Mouse (Mus musculus): Measurements from ENCODE around the gene Tnnc1. TPM values are rescaled to one million over a fixed set of nuclear protein-coding genes. Genes with fewer than 3 reads are reported as not detected.

The Tnnc1 gene
- total and polyA plus RNA-seq, 2 experiments from 2014 or later = 4.6 to 7.4 TPM

GRCm38 (mm10) chr14:31171386-31171785 is 36.7 kb upstream of the Tnnc1 start:
- no peaks in the 10 kb centered on the region for H3K4me1 ChIP-seq (ENCODE audit: insufficient read depth, low read length)
- no peak overlapping the region for H3K27ac ChIP-seq (ENCODE audit: low read depth, low read length)
- no peaks in the 10 kb centered on the region for H3K9me3 ChIP-seq (ENCODE audit: low read length)
- H3K4me3 ChIP-seq (ENCODE audit: low read depth, low read length) = no peak overlapping the region
- H3K4me2 ChIP-seq (ENCODE audit: low read depth, low read length, poor library complexity, severe bottlenecking) = no peak overlapping the region
- DNase-seq (ENCODE audit: low spot score) = no peak
- H3K9ac ChIP-seq (replicated peaks; ENCODE audit: low read length, poor library complexity, severe bottlenecking) = no peak overlapping the region
- no peak for TF ChIP-seq CTCF (IDR thresholded peaks at IDR 0.05)
- no peaks in the 10 kb centered on the region for H3K27me3 ChIP-seq (ENCODE audit: insufficient read depth, low read length)
- peaks cover 59% of the 10 kb centered on the region for H3K36me3 ChIP-seq (ENCODE audit: insufficient read depth, low read length)
- ATAC-seq (ENCODE audit: low FRiP score) = no peak
- WGBS = 75% methylated on average over 11 of the region's 11 CpGs

- Histone ChIP-seq H3K4me3 (ENCODE audit: low read depth, low read length) (no peak overlapping the region), H3K27me3 (ENCODE audit: insufficient read depth, low read length) (no peaks in the 10 kb centered on the region), H3K9ac (replicated peaks; ENCODE audit: low read length, poor library complexity, severe bottlenecking) (no peak overlapping the region), H3K4me2 (ENCODE audit: low read depth, low read length, poor library complexity, severe bottlenecking) (no peak overlapping the region), H3K27ac (ENCODE audit: low read depth, low read length) (no peak overlapping the region), H3K36me3 (ENCODE audit: insufficient read depth, low read length) (peaks cover 64% of the 10 kb centered on the region), H3K9me3 (ENCODE audit: low read length) (no peaks in the 10 kb centered on the region), H3K4me1 (ENCODE audit: insufficient read depth, low read length) (no peaks in the 10 kb centered on the region)
- no peak for DNase-seq (ENCODE audit: low spot score)
- no peak for ATAC-seq (ENCODE audit: low FRiP score)
- TF ChIP-seq CTCF (IDR thresholded peaks at IDR 0.05) = no peak
- WGBS = 96% methylated on average over 15 of the region's 15 CpGs
These were observed 36.3 kb upstream of the Tnnc1 start for GRCm38 (mm10) chr14:31171821-31172220.

GRCm38 (mm10) chr14:31172781-31173455 is 35.2 kb upstream of the Tnnc1 start:
- no peak overlapping the region for H3K9ac ChIP-seq (replicated peaks; ENCODE audit: low read length, poor library complexity, severe bottlenecking)
- TF ChIP-seq CTCF (IDR thresholded peaks at IDR 0.05) = no peak
- ATAC-seq (ENCODE audit: low FRiP score) = no peak
- DNase-seq (ENCODE audit: low spot score) = no peak
- no peak overlapping the region for H3K4me2 ChIP-seq (ENCODE audit: low read depth, low read length, poor library complexity, severe bottlenecking)
- H3K27me3 ChIP-seq (ENCODE audit: insufficient read depth, low read length) = no peaks in the 10 kb centered on the region
- WGBS = 91% methylated on average over 18 of the region's 18 CpGs
- H3K36me3 ChIP-seq (ENCODE audit: insufficient read depth, low read length) = peaks cover 75% of the 10 kb centered on the region
- H3K9me3 ChIP-seq (ENCODE audit: low read length) = no peaks in the 10 kb centered on the region
- H3K4me3 ChIP-seq (ENCODE audit: low read depth, low read length) = no peak overlapping the region
- H3K27ac ChIP-seq (ENCODE audit: low read depth, low read length) = no peak overlapping the region
- no peaks in the 10 kb centered on the region for H3K4me1 ChIP-seq (ENCODE audit: insufficient read depth, low read length)

GRCm38 (mm10) chr14:31173537-31173936 is 34.6 kb upstream of the Tnnc1 start:
- DNase-seq (ENCODE audit: low spot score) (no peak), ATAC-seq (ENCODE audit: low FRiP score) (no peak)
- TF ChIP-seq CTCF (IDR thresholded peaks at IDR 0.05) = no peak
- no peak overlapping the region for H3K27ac ChIP-seq (ENCODE audit: low read depth, low read length)
- peaks cover 75% of the 10 kb centered on the region for H3K36me3 ChIP-seq (ENCODE audit: insufficient read depth, low read length)
- no peak overlapping the region for H3K4me2 ChIP-seq (ENCODE audit: low read depth, low read length, poor library complexity, severe bottlenecking)
- H3K4me1 ChIP-seq (ENCODE audit: insufficient read depth, low read length) = no peaks in the 10 kb centered on the region
- no peaks in the 10 kb centered on the region for H3K27me3 ChIP-seq (ENCODE audit: insufficient read depth, low read length)
- 88% methylated on average over 7 of the region's 7 CpGs for WGBS
- no peaks in the 10 kb centered on the region for H3K9me3 ChIP-seq (ENCODE audit: low read length)
- no peak overlapping the region for H3K9ac ChIP-seq (replicated peaks; ENCODE audit: low read length, poor library complexity, severe bottlenecking)
- no peak overlapping the region for H3K4me3 ChIP-seq (ENCODE audit: low read depth, low read length)

- H3K9ac ChIP-seq (replicated peaks; ENCODE audit: low read length, poor library complexity, severe bottlenecking) = no peak overlapping the region
- no peaks in the 10 kb centered on the region for H3K27me3 ChIP-seq (ENCODE audit: insufficient read depth, low read length)
- WGBS = 88% methylated on average over 16 of the region's 16 CpGs
- no peaks in the 10 kb centered on the region for H3K4me1 ChIP-seq (ENCODE audit: insufficient read depth, low read length)
- DNase-seq (ENCODE audit: low spot score) (no peak), ATAC-seq (ENCODE audit: low FRiP score) (no peak)
- H3K4me3 ChIP-seq (ENCODE audit: low read depth, low read length) = no peak overlapping the region
- no peaks in the 10 kb centered on the region for H3K9me3 ChIP-seq (ENCODE audit: low read length)
- no peak for TF ChIP-seq CTCF (IDR thresholded peaks at IDR 0.05)
- H3K4me2 ChIP-seq (ENCODE audit: low read depth, low read length, poor library complexity, severe bottlenecking) = no peak overlapping the region
- H3K27ac ChIP-seq (ENCODE audit: low read depth, low read length) = no peak overlapping the region
- H3K36me3 ChIP-seq (ENCODE audit: insufficient read depth, low read length) = peaks cover 86% of the 10 kb centered on the region
These were observed 30.8 kb upstream of the Tnnc1 start for GRCm38 (mm10) chr14:31177287-31177686.

GRCm38 (mm10) chr14:31177715-31178114 is 30.4 kb upstream of the Tnnc1 start:
- H3K9me3 ChIP-seq (ENCODE audit: low read length) = no peaks in the 10 kb centered on the region
- H3K4me3 ChIP-seq (ENCODE audit: low read depth, low read length) = no peak overlapping the region
- H3K4me1 ChIP-seq (ENCODE audit: insufficient read depth, low read length) = no peaks in the 10 kb centered on the region
- no peak for TF ChIP-seq CTCF (IDR thresholded peaks at IDR 0.05)
- ATAC-seq (ENCODE audit: low FRiP score) (no peak), DNase-seq (ENCODE audit: low spot score) (no peak)
- H3K36me3 ChIP-seq (ENCODE audit: insufficient read depth, low read length) = peaks cover 86% of the 10 kb centered on the region
- no peak overlapping the region for H3K4me2 ChIP-seq (ENCODE audit: low read depth, low read length, poor library complexity, severe bottlenecking)
- H3K27me3 ChIP-seq (ENCODE audit: insufficient read depth, low read length) = no peaks in the 10 kb centered on the region
- H3K27ac ChIP-seq (ENCODE audit: low read depth, low read length) = no peak overlapping the region
- WGBS = 93% methylated on average over 5 of the region's 5 CpGs
- no peak overlapping the region for H3K9ac ChIP-seq (replicated peaks; ENCODE audit: low read length, poor library complexity, severe bottlenecking)
